Mouse (Mus musculus) neutrophil, adult 59 days (primary cell): Measurements from ENCODE around the gene Iqcf3. TPM values are rescaled to one million over a fixed set of nuclear protein-coding genes. Genes with fewer than 3 reads are reported as not detected.

Experiments used
- total RNA-seq, 2 experiments: library from RNA; stranded (reverse); gene quantifications; 1 replicate in 1 of 2; 2 replicates in 1 of 2; pipeline ENCODE4 v1.2.4; 2023

Gene Iqcf3
- not detected for total RNA-seq

DNA sequence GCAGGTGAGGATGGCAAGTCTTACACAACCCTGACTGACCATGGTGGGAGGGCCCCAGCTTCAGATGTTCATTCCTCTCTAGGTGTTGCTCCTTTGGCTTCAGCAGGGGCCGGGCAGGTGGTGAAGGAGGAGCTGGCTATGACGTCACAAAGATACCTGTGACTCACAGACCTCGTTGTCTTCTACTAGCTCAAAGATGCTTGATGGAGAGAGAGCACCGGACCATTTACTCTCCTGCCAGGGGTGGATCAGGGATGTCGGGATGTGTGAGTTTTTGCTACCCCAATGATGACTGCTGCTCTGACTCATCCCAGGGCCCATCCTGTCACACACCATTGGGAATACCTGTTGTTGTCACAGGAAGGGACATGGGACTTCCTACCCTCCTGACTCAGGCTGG is at the start of gene Iqcf3:
Gene Iqcf3, minus strand, starts transcription at position 101 of the 400 bp plus-strand sequence.

GRCm38 (mm10) chr9:106570896-106571295 is 9.5 kb upstream of the Iqcf3 start, which contains the start of gene Iqcf4:
Iqcf4 (minus strand) TSS chr9:106570996.

DNA sequence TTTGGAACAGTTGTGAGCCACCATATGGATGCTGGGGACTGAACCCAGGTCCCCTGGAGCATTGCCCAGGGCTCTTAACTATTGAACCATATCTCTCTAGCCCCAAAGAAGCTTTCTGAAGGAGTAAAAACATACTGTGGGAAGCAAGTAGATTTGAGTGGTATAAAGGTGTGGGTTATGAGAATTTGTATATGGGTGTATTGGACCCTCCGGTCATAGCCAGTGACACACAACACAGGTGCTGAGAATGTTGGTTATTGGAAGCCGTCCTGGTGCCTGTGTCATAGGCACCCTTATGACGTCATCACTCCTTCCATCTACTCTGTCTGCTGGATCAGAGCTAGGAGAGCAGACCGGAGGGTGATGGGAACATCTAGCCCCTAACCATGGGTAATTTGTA is 47.2 kb downstream of the Iqcf3 start, which contains the start of gene Iqcf5:
Gene Iqcf5, plus strand, starts transcription at position 301 of the 400 bp plus-strand sequence.

DNA sequence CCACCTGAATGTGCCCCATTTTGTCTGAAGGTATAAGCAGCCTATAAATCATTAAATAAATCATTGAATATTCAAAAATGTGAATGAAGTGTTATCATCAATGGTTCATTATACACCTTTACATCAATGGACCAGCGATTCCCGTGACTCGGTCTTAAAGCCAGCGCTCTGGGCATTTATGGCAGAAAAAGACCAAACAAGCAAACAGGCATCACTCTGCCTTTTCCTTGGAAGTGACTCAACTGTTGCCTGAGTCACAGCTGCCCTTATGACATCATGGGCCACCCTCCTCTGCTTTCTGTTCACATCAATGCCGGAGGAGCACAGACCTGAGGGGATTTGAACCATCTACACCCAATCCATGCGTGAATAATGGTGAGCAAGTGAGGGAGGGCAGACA is 61.8 kb downstream of the Iqcf3 start, which contains the start of gene Iqcf1:
Gene Iqcf1, plus strand, starts transcription at position 301 of the 400 bp plus-strand sequence.

GRCm38 (mm10) chr9:106476924-106477484 is 84.4 kb downstream of the Iqcf3 start, which contains the start of gene Parp3:
Parp3 (minus strand) TSS chr9:106476949.

DNA sequence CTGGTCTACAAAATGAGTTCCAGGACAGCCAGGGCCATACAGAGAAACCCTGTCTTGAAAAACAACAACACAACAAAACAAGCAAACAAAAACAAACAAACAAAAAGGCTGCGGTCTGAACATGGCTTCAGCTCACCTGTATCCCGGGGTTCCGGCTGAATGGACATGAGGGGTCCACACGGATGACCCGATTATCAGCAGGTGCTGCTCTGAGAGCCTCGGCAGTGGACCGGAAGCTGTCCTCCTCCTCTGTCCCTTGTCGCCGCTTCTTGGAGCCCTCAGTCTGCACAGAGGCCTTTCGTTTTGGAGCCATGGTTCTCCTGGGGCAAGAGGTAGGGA is 85.8 kb downstream of the Iqcf3 start, which contains the start of gene Rrp9:
Gene Rrp9, plus strand, starts transcription at position 301 of the 339 bp plus-strand sequence.

DNA sequence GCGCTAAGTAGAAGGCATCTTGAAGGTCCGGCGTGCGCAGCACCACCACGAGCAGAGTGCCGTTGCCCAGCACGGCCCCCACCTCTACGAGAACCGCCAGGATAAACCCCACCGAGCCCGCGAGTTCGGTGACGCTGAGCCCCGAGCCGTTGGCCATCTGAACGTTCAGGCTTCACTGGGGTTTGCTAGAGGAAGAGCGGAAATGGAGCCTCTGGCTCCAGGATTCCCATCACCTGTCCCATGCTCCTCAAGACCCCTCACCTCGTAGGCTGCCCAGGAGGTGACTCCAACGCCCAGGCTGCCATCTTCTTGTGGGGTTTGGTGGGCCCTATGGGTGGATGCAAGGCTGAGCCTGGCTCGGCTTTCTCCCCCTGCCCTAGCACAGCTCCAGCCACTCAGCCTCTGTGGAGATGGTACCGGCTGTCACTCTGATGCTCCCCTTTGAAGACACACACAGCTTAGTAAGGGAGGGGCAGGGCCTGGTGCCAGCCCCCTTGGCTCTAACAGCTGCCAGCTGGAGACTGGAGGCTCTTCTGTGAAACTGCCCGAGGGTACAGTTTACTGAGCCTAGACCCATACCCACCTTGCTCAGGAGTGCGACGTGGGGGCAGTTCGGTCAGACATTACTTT is 95.7 kb downstream of the Iqcf3 start, which contains the start of gene Gpr62:
Gene Gpr62, minus strand, starts transcription at position 368 of the 630 bp plus-strand sequence.

DNA sequence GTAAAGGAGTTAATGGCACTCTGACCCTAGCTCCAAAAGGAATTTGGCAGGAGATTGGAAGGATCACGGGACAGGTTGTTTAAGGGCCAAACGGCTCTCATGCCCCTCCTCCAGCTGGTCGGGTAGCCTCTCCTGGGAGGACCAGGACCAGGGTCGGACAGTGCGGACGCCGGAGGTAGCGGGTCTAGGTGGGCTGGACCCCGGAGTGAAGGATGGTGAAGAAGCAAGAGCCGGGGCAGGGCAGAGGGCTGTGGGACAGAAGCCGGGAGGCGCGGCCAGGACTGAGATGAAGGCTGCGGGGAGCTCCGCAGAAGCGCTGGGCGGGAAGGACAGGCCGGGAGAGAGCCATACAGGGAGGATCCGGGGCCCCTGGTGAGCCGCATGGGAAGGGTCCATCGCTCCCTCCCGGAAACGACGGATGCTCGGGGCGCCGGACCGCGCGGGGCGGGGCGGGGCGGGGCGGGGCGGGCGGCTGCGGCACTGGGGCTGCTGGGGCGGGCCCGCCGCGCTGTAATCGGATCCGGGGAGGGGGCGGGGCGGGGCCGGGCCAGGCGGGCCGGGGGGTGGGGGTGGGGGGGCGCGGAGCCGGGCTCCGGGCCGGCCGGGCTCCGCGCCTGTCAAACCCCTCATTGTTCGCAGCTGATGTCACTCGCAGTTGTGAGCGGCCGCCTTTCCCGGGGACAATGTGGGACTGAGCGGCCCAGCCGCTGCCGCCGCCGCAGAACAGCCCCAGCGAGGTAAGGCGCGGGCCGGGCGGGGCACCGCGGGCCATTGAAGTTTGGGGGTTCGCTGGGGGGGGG is 108.0 kb downstream of the Iqcf3 start, which contains the start of gene Pcbp4:
Gene Pcbp4, plus strand, starts transcription at position 21 of the 800 bp plus-strand sequence.

Other genes starting within 250 kb of the Iqcf3 start
- 10 to 100 TPM; 23.1 to 29.5 TPM for gene Dusp7, start 193.0 kb downstream of the Iqcf3 start, total RNA-seq
- 100 to 1,000 TPM; 362 to 383 TPM for gene Rpl29, start 132.2 kb downstream of the Iqcf3 start, total RNA-seq
- gene Acy1, start 123.3 kb downstream of the Iqcf3 start, total RNA-seq = 1 to 10 TPM; 5.0 to 5.1 TPM
- gene Abhd14b, start 114.2 kb downstream of the Iqcf3 start, total RNA-seq = 1 to 10 TPM; 2.5 TPM
- 1 to 10 TPM; 2.7 to 3.0 TPM for gene Abhd14a, start 114.0 kb downstream of the Iqcf3 start, total RNA-seq
- 1 to 10 TPM in 1 of 2 experiments, under 1 TPM in 1; 0.71 to 1.5 TPM for gene Pcbp4, start 108.3 kb downstream of the Iqcf3 start, total RNA-seq
- gene Gpr62, start 95.7 kb downstream of the Iqcf3 start, total RNA-seq = not detected
- gene Rrp9, start 85.7 kb downstream of the Iqcf3 start, total RNA-seq = 10 to 100 TPM in 1 of 2 experiments, 1 to 10 TPM in 1; 7.8 to 10.9 TPM
- gene Parp3, start 84.7 kb downstream of the Iqcf3 start, total RNA-seq = 10 to 100 TPM; 20.3 to 20.6 TPM
- not detected for gene Iqcf1, start 61.7 kb downstream of the Iqcf3 start, total RNA-seq
- not detected for gene Iqcf5, start 47.1 kb downstream of the Iqcf3 start, total RNA-seq
- not detected for gene Iqcf4, start 9.4 kb upstream of the Iqcf3 start, total RNA-seq
- not detected for gene Iqcf6, start 65.0 kb upstream of the Iqcf3 start, total RNA-seq
- gene Grm2, start 94.5 kb upstream of the Iqcf3 start, total RNA-seq = not detected
- 10 to 100 TPM in 1 of 2 experiments, 1 to 10 TPM in 1; 7.2 to 15.3 TPM for gene Tex264, start 124.3 kb upstream of the Iqcf3 start, total RNA-seq
- gene Rad54l2, start 227.6 kb upstream of the Iqcf3 start, total RNA-seq = 10 to 100 TPM; 11.9 to 14.6 TPM